ENCODE assay signal across 7 mouse cellular contexts in genomic region chr4:85205071-85205635, GRCm38 (mm10). TPM values are rescaled to one million over a fixed set of nuclear protein-coding genes. Genes with fewer than 3 reads are reported as not detected.
A peak's percentile ranks its signal among the peaks of the same experiment; 100 is the strongest.
DNase-seq lines count a peak whose midpoint lies in the region; ATAC-seq lines count a peak whose summit lies in the region.

TSS of gene Sh3gl2 (plus strand) at chr4:85205126.

- peak within 1 kb of the TSS; percentile 95 for H3K4me2 ChIP-seq in midbrain, embryonic 13.5 days (replicated peaks)

- H3K27ac ChIP-seq in midbrain, embryonic 13.5 days, result peak within 1 kb of the TSS; percentile 83

- peak; percentile 75 for DNase-seq in adrenal gland, adult 2 months
- peak; percentile 90 for DNase-seq in cerebellum, adult 9-10 months
- peak; percentile 51 to 74 for DNase-seq in frontal cortex, postnatal 14 days (ENCODE audit: low spot score in 2 of 2)
- peak; percentile 77 for DNase-seq in kidney, adult 11 months
- peak; percentile 86 to 87 for DNase-seq in left cerebral cortex, postnatal 36 days (ENCODE audit: low spot score in 2 of 2)
- peak; percentile 82 for DNase-seq in testis, postnatal 10 days (ENCODE audit: low spot score)

- no peaks in the 10 kb centered on the region for H3K36me3 ChIP-seq in midbrain, embryonic 13.5 days

- peak within 1 kb of the TSS; percentile 82 for H3K9ac ChIP-seq in midbrain, embryonic 13.5 days (replicated peaks)

- peaks cover 36% of the 10 kb centered on the region for H3K27me3 ChIP-seq in midbrain, embryonic 13.5 days

- ATAC-seq in midbrain, embryonic 13.5 days, result peak; percentile 91

- WGBS in midbrain, embryonic 13.5 days, result under 1% methylated on average over 29 of the region's 48 CpGs

- H3K4me1 ChIP-seq in midbrain, embryonic 13.5 days (replicated peaks), result peaks cover 5% of the 10 kb centered on the region

- peak within 1 kb of the TSS; percentile 84 for H3K4me3 ChIP-seq in midbrain, embryonic 13.5 days (replicated peaks)

- intact Hi-C loops in left cerebral cortex, postnatal 36 days (cut with DNase I), result loop anchor here (1.0 to 5.0 kb wide), 2 partner anchors 37 to 120 kb away; no protein-coding TSS in a partner anchor

- H3K9me3 ChIP-seq in midbrain, embryonic 13.5 days, result no peaks in the 10 kb centered on the region

RNA-seq across cellular contexts. Expression of gene Sh3gl2, which starts in this region (rescaled TPM):
- total RNA-seq in adrenal gland, adult 2 months (2021), result 10 to 100 TPM; 27.7 to 41.8 TPM
- polyA plus RNA-seq in adrenal gland, adult 2 months (2012; rRNA removed), result 7.7 and 8.9 TPM in 2 replicates
- total RNA-seq in left cerebral cortex, postnatal 36 days (2021), result 100 to 1,000 TPM; 265 to 309 TPM
- polyA plus RNA-seq in midbrain, embryonic 13.5 days (2015; fragmentation: Nextera tagmentation; extraction: Ambion mirVana), result 33.7 and 36.0 TPM in 2 replicates

Comparison
In these comparisons a context has a peak if more than half of its experiments do, and no peak if none do; other contexts are left out.
1. Peak in every context shown above with its lines: DNase-seq, ATAC-seq, H3K4me3 ChIP-seq and H3K27ac ChIP-seq.
2. RNA of gene Sh3gl2 (total RNA-seq): 265 to 309 TPM in left cerebral cortex, postnatal 36 days; 27.7 to 41.8 TPM in adrenal gland, adult 2 months; every median in the first group is over 4 times any median in the second.